Mouse (Mus musculus) C2C12 (cell line): ENCODE data around the gene Borcs8.

ENCODE experiments used
- CTCF ChIP-seq: IDR thresholded peaks from one replicate; pipeline ENCODE4 v1.5.1; 2011; ENCODE audit not compliant: control insufficient read depth, insufficient read depth, insufficient read length
- MYOD1 ChIP-seq: IDR thresholded peaks from one replicate; pipeline ENCODE4 v1.6.1; 2011; ENCODE audit warnings: low read depth; ENCODE audit not compliant: control insufficient read depth, insufficient read length

GRCm38 (mm10) chr8:70129309-70129952 lies 9.9 kb upstream of the Borcs8 start:
- TF ChIP-seq CTCF (no peak), MYOD1 (no peak)
